Mouse (Mus musculus) intestine, postnatal 0 days (tissue): ENCODE data around the gene Dcun1d3. TPM values are rescaled to one million over a fixed set of nuclear protein-coding genes. Genes with fewer than 3 reads are reported as not detected.

ENCODE experiments used
- ATAC-seq: fragments of 200-750 bp; cut with Nextera tagmentation; 2 replicates; pipeline ENCODE4 v1.8.0; 2017; ENCODE audit warnings: mild to moderate bottlenecking, moderate TSS enrichment, moderate library complexity
- H3K27ac ChIP-seq: fragments of 300-500 bp; sonication (generic); 2 replicates; pipeline ENCODE4 v1.5.1; 2014; ENCODE audit warnings: mild to moderate bottlenecking, low read depth, low read length, moderate library complexity
- H3K27me3 ChIP-seq: fragments of 300-500 bp; sonication (generic); replicated peaks from 2 replicates; pipeline ENCODE4 v1.6.1; 2014; ENCODE audit warnings: low read length, mixed read lengths; ENCODE audit not compliant: control insufficient read depth, insufficient read depth
- H3K36me3 ChIP-seq: fragments of 300-500 bp; sonication (generic); 2 replicates; pipeline ENCODE4 v1.6.1; 2014; ENCODE audit warnings: mild to moderate bottlenecking, moderate library complexity; ENCODE audit not compliant: control insufficient read depth, insufficient read depth
- H3K4me1 ChIP-seq: fragments of 300-500 bp; sonication (generic); replicated peaks from 2 replicates; pipeline ENCODE4 v1.6.1; 2014; ENCODE audit warnings: antibody characterized with exemption, low read length, mixed read lengths; ENCODE audit not compliant: control insufficient read depth, insufficient read depth
- H3K4me2 ChIP-seq: fragments of 300-500 bp; sonication (generic); replicated peaks from 2 replicates; pipeline ENCODE4 v1.6.1; 2014; ENCODE audit warnings: low read depth, mild to moderate bottlenecking, moderate library complexity
- H3K4me3 ChIP-seq: fragments of 300-500 bp; sonication (generic); 2 replicates; pipeline ENCODE4 v1.5.1; 2014; ENCODE audit warnings: low read depth, low read length
- H3K9ac ChIP-seq: fragments of 300-500 bp; sonication (generic); 2 replicates; pipeline ENCODE4 v1.6.1; 2014; ENCODE audit warnings: mild to moderate bottlenecking, low read depth, low read length
- H3K9me3 ChIP-seq: fragments of 300-500 bp; sonication (generic); 2 replicates; pipeline ENCODE4 v1.6.1; 2016; ENCODE audit warnings: mixed run types; ENCODE audit not compliant: control insufficient read depth
- CTCF ChIP-seq: sonication (generic); IDR thresholded peaks from 2 replicates; pipeline ENCODE4 v1.5.1; 2016; ENCODE audit warnings: low read depth, mild to moderate bottlenecking, control low read depth, antibody characterized with exemption, moderate library complexity
- WGBS: fragments of 180-500 bp; shearing (Covaris S2); extraction: QIAGEN DNeasy Blood & Tissue Kit; methylation state at CpG from one replicate; pipeline ENCODE4 v1.1.7; 2014; 5-methylcytosine and 5-hydroxymethylcytosine counted together
- polyA plus RNA-seq: library from polyadenylated mRNA; unstranded; fragments of >200 nt; fragmentation: Nextera tagmentation; extraction: Ambion mirVana; gene quantifications from 2 replicates; pipeline ENCODE4 v1.2.1, GENCODE M21; 2015

Gene Dcun1d3
- polyA plus RNA-seq, 1 experiment from 2014 or later = 11.9 TPM

DNA sequence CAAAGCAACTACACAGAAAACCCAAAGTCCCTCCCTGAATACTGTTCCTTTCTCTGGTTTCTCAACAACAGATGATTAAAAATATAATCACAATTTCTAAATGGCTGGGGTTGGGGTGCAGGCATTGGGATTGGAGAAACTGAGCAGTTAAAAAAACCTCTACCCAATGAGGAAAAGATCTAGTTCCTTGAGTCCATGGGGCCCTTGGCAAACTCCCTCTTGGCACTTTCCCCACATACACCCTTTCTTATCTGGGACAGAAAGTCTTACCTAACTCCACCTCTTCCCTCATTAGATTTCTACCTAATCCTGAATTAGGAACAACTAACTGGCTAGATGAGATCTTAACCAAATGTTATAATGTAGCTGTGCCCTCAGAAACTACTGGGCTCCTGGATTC lies 41.1 kb downstream of the Dcun1d3 start:
- H3K27ac ChIP-seq = no peak overlapping the region
- H3K36me3 ChIP-seq = peaks cover 12% of the 10 kb centered on the region
- no peak overlapping the region for H3K4me3 ChIP-seq
- no peaks in the 10 kb centered on the region for H3K9me3 ChIP-seq
- H3K4me2 ChIP-seq = no peak overlapping the region
- H3K27me3 ChIP-seq = no peaks in the 10 kb centered on the region
- no peaks in the 10 kb centered on the region; the same call in 1 of the 2 replicates for H3K4me1 ChIP-seq
- ATAC-seq = no peak
- no peak for TF ChIP-seq CTCF
- no peak overlapping the region for H3K9ac ChIP-seq

DNA sequence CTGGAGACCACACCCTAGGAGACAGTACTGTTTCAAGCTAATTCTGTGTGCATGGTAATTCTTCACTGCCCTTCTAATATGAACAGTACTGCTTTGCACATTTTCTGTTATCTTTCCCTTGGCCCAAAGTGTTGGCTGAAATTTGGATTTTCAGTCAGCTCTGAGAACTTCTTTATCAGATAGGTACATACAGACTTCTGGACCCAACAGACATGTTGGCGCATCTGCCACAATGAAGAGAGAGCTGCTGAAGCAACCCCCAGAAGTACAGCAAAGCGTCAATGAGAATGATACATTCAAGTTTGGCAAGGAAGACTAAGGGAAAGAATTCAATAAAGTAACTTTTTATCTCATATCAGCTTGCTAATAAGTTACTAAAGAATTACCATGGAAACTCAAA lies 41.7 kb downstream of the Dcun1d3 start:
- H3K4me1 ChIP-seq = no peaks in the 10 kb centered on the region
- 90% methylated on average over 2 of the region's 2 CpGs for WGBS
- H3K27me3 ChIP-seq = no peaks in the 10 kb centered on the region
- no peak overlapping the region for H3K4me3 ChIP-seq
- no peaks in the 10 kb centered on the region for H3K9me3 ChIP-seq
- ATAC-seq = no peak
- peaks cover 12% of the 10 kb centered on the region for H3K36me3 ChIP-seq
- TF ChIP-seq CTCF = no peak
- H3K4me2 ChIP-seq = no peak overlapping the region
- no peak overlapping the region for H3K9ac ChIP-seq
- no peak overlapping the region for H3K27ac ChIP-seq

DNA sequence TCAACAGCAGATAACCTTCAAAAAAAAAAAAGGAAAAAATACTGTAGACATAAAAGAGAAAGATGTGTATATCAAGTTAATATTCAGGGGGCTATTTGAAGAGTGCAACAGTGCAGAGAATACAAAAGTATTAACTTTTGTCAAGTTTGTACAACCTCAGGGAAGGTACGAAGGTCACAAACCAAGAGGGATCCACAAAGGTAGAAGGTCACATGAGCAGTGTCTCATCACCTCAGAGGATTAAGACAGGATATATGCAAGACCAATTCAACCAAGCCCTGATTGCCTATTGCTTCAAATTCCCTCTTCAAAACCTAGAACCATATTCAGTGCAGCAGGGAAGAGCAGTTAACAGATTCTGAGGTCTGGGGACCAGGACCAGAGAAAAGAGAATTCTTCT lies 42.9 kb downstream of the Dcun1d3 start:
- H3K9me3 ChIP-seq = no peaks in the 10 kb centered on the region
- WGBS = 95% methylated on average over 1 of the region's 1 CpGs
- H3K4me1 ChIP-seq = no peaks in the 10 kb centered on the region
- no peak for ATAC-seq
- no peak overlapping the region for H3K27ac ChIP-seq
- no peak for TF ChIP-seq CTCF
- H3K9ac ChIP-seq = no peak overlapping the region
- no peak overlapping the region for H3K4me2 ChIP-seq
- H3K4me3 ChIP-seq = no peak overlapping the region
- peaks cover 9% of the 10 kb centered on the region for H3K36me3 ChIP-seq
- H3K27me3 ChIP-seq = no peaks in the 10 kb centered on the region

DNA sequence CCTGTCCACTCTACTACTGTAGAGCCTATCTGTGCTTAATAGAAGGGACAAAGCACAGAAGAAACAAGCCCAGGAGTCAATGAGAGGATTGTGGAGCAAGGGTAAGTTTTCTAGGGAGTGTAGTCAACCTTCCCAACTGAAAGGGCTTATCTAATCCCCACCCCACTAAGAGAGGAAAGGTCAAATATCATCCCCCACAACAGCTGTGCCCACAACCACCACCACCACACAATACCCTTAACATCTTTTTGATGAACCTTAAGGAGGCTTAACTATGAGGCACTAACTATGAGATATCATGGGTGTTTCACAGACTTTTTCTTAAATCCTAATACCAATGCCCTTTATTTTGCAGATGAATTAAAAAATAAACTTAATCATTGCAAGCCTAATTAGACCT lies 43.6 kb downstream of the Dcun1d3 start:
- H3K36me3 ChIP-seq = peaks cover 6% of the 10 kb centered on the region
- H3K4me1 ChIP-seq = no peaks in the 10 kb centered on the region
- H3K9me3 ChIP-seq = no peaks in the 10 kb centered on the region
- no peak overlapping the region for H3K9ac ChIP-seq
- no peak for ATAC-seq
- no peak overlapping the region for H3K4me3 ChIP-seq
- H3K27ac ChIP-seq = no peak overlapping the region
- no peak overlapping the region for H3K4me2 ChIP-seq
- TF ChIP-seq CTCF = no peak
- no peaks in the 10 kb centered on the region for H3K27me3 ChIP-seq

DNA sequence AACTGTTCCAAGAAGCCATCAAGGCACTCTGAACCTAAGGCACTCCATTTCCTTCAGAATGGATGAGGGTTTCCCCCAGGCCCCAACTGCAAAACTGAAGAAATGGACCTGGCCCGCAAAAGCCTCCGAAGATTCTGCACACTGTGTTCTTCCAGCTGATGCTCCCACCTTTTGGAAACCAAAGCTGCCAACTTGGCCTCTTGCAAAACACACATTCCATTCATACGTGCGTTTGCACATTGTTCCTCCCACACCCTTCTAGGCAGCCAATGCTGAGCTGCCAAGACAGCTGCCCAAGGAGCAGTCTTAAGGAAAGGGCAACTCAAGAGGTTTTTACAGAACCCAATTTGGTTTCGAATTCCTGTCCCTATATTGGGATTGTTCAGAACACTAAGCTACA lies 45.4 kb downstream of the Dcun1d3 start:
- Histone ChIP-seq H3K9ac (no peak overlapping the region), H3K36me3 (peaks cover 2% of the 10 kb centered on the region; the same call in 1 of the 2 replicates), H3K4me2 (no peak overlapping the region), H3K27me3 (no peaks in the 10 kb centered on the region), H3K27ac (no peak overlapping the region), H3K4me3 (no peak overlapping the region), H3K9me3 (no peaks in the 10 kb centered on the region), H3K4me1 (no peaks in the 10 kb centered on the region)
- TF ChIP-seq CTCF = no peak
- 69% methylated on average over 5 of the region's 5 CpGs for WGBS
- no peak for ATAC-seq

DNA sequence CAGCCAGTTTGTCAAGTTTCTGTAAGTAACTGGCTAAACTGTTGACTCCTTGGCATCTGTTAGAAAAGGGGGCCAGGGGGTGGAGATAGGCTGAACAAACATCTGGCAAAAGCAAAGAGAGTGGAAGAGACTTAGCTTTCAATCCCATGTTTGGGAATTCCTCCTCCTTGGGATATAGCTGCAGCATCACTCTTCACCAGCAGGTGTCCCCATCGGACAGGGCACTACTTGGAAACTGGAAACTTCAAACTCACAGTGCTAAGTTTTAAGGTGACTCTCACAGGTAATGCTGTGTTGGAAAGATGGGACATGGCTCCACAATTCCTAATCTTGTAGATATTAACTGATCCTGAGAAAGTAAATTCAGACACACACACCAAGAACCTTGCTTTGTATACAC lies 47.0 kb downstream of the Dcun1d3 start:
- peak; percentile 98 for TF ChIP-seq CTCF
- no peaks in the 10 kb centered on the region for H3K4me1 ChIP-seq
- no peaks in the 10 kb centered on the region for H3K27me3 ChIP-seq

DNA sequence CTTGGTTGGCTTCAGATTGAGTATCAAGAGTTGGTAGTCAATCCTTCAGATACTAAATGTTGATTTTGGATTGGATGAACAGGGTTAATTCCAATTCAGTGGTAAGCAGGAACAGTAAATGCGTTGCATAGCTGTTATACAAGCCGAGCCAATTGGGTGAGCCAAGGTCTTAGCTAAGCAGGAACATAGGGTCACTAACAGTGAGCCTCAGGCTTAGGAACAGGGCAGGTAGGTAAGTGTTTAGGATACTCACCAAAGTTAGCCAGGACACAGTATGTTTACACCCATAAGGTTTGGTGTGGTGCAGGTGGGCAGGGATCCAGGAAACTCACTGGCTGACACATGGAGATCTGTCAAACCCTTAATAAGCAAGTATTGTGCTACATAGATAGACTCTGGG lies 48.7 kb downstream of the Dcun1d3 start:
- H3K9me3 ChIP-seq = no peaks in the 10 kb centered on the region
- WGBS = 87% methylated on average over 2 of the region's 2 CpGs
- no peak overlapping the region for H3K4me2 ChIP-seq
- no peak overlapping the region for H3K27ac ChIP-seq
- H3K4me3 ChIP-seq = no peak overlapping the region
- no peaks in the 10 kb centered on the region for H3K27me3 ChIP-seq
- ATAC-seq = no peak
- H3K36me3 ChIP-seq = 0 out of 2 replicates have a peak, but pooled peaks cover 3% of the 10 kb centered on the region
- H3K9ac ChIP-seq = no peak overlapping the region
- no peak for TF ChIP-seq CTCF
- H3K4me1 ChIP-seq = no peaks in the 10 kb centered on the region

More for the DNA sequence above, 47.0 kb downstream of the Dcun1d3 start:
- H3K36me3 ChIP-seq = no peaks in the 10 kb centered on the region
- H3K9ac ChIP-seq = no peak overlapping the region
- H3K4me3 ChIP-seq = no peak overlapping the region
- no peak overlapping the region for H3K4me2 ChIP-seq
- 0 out of 2 replicates have a peak, but pooled peaks have one; percentile 31 for ATAC-seq
- WGBS = 3% methylated on average over 1 of the region's 1 CpGs
- H3K27ac ChIP-seq = no peak overlapping the region
- no peaks in the 10 kb centered on the region for H3K9me3 ChIP-seq
